In the genomic region with DNA sequence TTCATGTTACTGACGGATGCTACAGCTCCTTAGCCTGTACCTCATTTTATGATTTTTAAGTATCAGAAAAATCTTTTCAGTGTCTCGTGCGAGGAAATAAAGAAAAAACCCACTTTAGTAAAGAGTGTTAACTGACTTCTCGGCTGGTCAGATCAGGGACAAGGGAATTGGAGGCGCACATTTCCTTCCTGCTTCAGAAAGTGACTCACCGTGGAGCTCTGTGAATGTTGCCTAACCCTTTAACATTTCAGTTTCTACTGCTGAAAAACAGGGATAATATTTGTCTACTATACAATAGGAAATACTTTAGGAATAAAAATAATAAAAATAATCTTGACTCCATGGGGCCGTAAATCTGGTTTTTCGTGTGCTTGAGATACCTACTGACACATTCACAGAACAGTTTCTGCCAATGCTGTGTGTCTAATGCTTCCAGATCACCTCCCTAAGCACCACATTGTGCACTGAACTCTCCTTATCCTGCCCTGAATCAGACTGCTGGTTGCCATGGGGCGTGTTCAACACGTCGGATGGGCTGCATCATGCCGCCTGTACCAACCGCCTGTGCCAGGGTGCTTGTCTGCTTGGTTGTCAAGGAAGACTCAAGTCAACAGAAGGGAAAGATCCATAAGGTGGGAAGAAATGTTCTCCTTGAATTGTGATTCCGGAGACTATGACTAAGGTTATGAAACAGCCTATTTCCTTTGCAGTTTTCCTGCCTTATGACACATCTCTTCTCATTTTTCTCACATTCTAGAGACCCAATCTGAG, we compare ENCODE assay signal across 15 mouse cellular contexts.
DNase-seq lines count a peak whose midpoint lies in the region; ATAC-seq lines count a peak whose summit lies in the region.
"Had no signal": no experiment of that assay in that cellular context is flagged by ENCODE, and none has a peak within 500 bp of the region (broad histone marks: within the 10 kb centered on the region; RNA-seq: fewer than 3 reads in every experiment).

No protein-coding gene starts in this region.

- DNase-seq in left cerebral cortex, adult 11 months (ENCODE audit: low spot score), result peak; percentile 7
- no peak for DNase-seq in left cerebral cortex, postnatal 10 days (ENCODE audit: extremely low spot score in 1 of 2, low spot score in 2 of 2)
- peak; percentile 10 for DNase-seq in NIH3T3 (ENCODE audit: low read depth)
- DNase-seq in layer of hippocampus, adult 18-20 months (ENCODE audit: low spot score in 2 of 2), result peak; percentile 41 to 49
- no peak for DNase-seq in heart, adult 18-20 months
- no peak for DNase-seq in kidney, postnatal 25 days
- no peak for DNase-seq in spleen, postnatal 36 days (ENCODE audit: low spot score in 2 of 2)
- DNase-seq: adrenal gland, adult 2 months; cerebellum, adult 2 months; gastrocnemius, adult 2 months; kidney, adult 18-20 months; lung, postnatal 14 days had no signal

- ATAC-seq in megakaryocyte-erythroid progenitor cell, adult 5-6 weeks (replicated peaks; ENCODE audit: low FRiP score, low TSS enrichment, poor library complexity, severe bottlenecking), result peak; percentile 55
- ATAC-seq: hindbrain, embryonic 16.5 days; midbrain, embryonic 13.5 days had no signal

- intact Hi-C loops in left cerebral cortex, postnatal 10 days (cut with DNase I), result no loop called here

Comparison
In these comparisons a context has a peak if more than half of its experiments do, and no peak if none do; other contexts are left out.
1. DNase-seq: peak in left cerebral cortex, adult 11 months (single experiment), NIH3T3 (single experiment) and layer of hippocampus, adult 18-20 months (2 of 2); none in left cerebral cortex, postnatal 10 days (0 of 2), heart, adult 18-20 months (0 of 2), kidney, postnatal 25 days (0 of 2) and spleen, postnatal 36 days (0 of 2).